Mouse (Mus musculus): ENCODE measurements around the gene Tspan13.

DNA sequence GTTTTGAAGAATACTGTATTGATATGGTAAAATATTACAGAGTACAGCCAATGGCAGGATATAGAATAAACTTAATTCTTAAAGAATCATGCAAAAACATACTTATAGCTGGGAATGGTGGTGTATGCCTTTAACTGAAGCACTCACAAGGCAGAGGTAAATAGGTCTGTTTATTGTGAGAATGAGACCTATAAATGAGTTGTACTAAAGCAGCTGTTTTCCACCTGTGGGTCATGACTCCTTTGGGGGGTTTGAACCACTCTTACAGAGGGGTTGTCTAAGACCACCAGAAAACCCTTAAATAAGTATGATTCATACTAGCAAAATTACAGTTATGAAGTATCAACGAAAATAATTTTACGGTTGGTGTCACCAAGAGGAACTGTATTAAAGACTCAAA lies 43.1 kb upstream of the Tspan13 start:
- no peak for TF ChIP-seq CTCF (IDR thresholded peaks at IDR 0.05; ENCODE audit: insufficient read depth, low read depth, low read length)
- no peak for TF ChIP-seq POLR2A (IDR thresholded peaks at IDR 0.05; ENCODE audit: insufficient read depth, low read depth, low read length)

All from olfactory bulb, adult 2 months (tissue).